Mouse (Mus musculus) liver, embryonic 11.5 days (tissue): ENCODE measurements around the gene Mtx1. TPM values are rescaled to one million over a fixed set of nuclear protein-coding genes. Genes with fewer than 3 reads are reported as not detected.
"Not testable (repeated sequence)": the region's sequence is repeated elsewhere in the genome, so short reads cannot be mapped to it uniquely, and the experiment has no call there.

Source experiments
- ATAC-seq: fragments of 200-750 bp; cut with Nextera tagmentation; replicated peaks from 2 replicates; pipeline ENCODE4 v1.8.0; 2017; ENCODE audit warnings: moderate number of reproducible peaks, mild to moderate bottlenecking, moderate TSS enrichment, moderate library complexity; ENCODE audit not compliant: low FRiP score
- DNase-seq: peaks from one replicate; pipeline ENCODE4 v3.0.0-alpha.2; 2017; ENCODE audit warnings: low spot score
- H3K27ac ChIP-seq: fragments of 300-500 bp; sonication (generic); 2 replicates; pipeline ENCODE4 v1.5.1; 2014; ENCODE audit warnings: mild to moderate bottlenecking, low read depth, low read length, control low read depth
- H3K27me3 ChIP-seq: fragments of 300-500 bp; sonication (generic); replicated peaks from 2 replicates; pipeline ENCODE4 v1.6.1; 2014; ENCODE audit warnings: low read length, mixed read lengths; ENCODE audit not compliant: control insufficient read depth, insufficient read depth
- H3K36me3 ChIP-seq: fragments of 300-500 bp; sonication (generic); 2 replicates; pipeline ENCODE4 v1.6.1; 2014; ENCODE audit warnings: mild to moderate bottlenecking, low read length, moderate library complexity, mixed read lengths; ENCODE audit not compliant: control insufficient read depth, insufficient read depth
- H3K4me1 ChIP-seq: fragments of 300-500 bp; sonication (generic); replicated peaks from 2 replicates; pipeline ENCODE4 v1.6.1; 2014; ENCODE audit warnings: low read length, mixed read lengths; ENCODE audit not compliant: control insufficient read depth, insufficient read depth
- H3K4me2 ChIP-seq: fragments of 300-500 bp; sonication (generic); 2 replicates; pipeline ENCODE4 v1.6.1; 2014; ENCODE audit warnings: mild to moderate bottlenecking, control low read depth, moderate library complexity
- H3K4me3 ChIP-seq: fragments of 300-500 bp; sonication (generic); 2 replicates; pipeline ENCODE4 v1.5.1; 2014; ENCODE audit warnings: low read depth, low read length, control low read depth
- H3K9ac ChIP-seq: fragments of 300-500 bp; sonication (generic); 2 replicates; pipeline ENCODE4 v1.6.1; 2014; ENCODE audit warnings: low read depth, low read length, control low read depth
- H3K9me3 ChIP-seq: fragments of 300-500 bp; sonication (generic); 2 replicates; pipeline ENCODE4 v1.6.1; 2016; ENCODE audit warnings: low read length, inconsistent platforms, mixed read lengths; ENCODE audit not compliant: control insufficient read depth
- WGBS: fragments of 180-500 bp; shearing (Covaris S2); extraction: QIAGEN DNeasy Blood & Tissue Kit; methylation state at CpG from one replicate; pipeline ENCODE4 v1.1.7; 2014; 5-methylcytosine and 5-hydroxymethylcytosine counted together
- polyA plus RNA-seq: library from polyadenylated mRNA; unstranded; fragments of >200 nt; fragmentation: Nextera tagmentation; extraction: Ambion mirVana; gene quantifications from 2 replicates; pipeline ENCODE4 v1.2.1, GENCODE M21; 2014

Gene Mtx1
- polyA plus RNA-seq, 1 experiment from 2014 or later: 219 TPM

DNA sequence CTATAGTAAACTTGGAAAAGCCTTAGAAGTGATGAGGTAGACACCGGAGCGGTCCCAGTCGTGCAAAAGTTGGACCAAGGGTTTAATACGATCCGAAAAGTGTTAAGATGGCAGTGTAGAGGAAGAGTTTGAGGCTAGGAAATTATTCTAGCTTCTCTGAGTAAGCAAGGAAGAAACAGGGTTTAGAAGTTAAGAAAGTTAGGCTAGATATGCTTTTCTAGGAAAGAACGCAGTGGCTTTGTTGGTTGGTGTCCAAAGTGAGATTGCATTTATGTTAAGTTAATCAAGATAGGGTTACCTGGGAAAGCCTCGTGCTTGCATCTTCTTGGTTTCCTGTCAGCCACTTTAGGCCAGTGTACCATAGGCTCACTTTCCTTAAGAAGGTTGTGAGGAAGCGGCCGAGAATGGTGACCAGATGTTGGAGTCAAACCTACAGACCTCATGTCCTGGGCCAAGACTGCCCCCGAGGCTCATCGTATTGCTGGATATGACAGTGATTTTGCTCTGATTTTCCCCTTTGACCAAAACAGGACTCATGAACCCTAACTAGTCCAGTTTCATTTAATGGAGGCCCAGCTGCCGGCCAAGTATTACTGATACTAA lies 61.5 kb downstream of the Mtx1 start:
- Histone ChIP-seq H3K4me1 (peaks cover 16% of the 10 kb centered on the region), H3K4me3 (peak overlapping the region; percentile 90), H3K4me2 (peak overlapping the region; percentile 82), H3K9ac (peak overlapping the region; percentile 93), H3K36me3 (peaks cover 30% of the 10 kb centered on the region), H3K27me3 (no peaks in the 10 kb centered on the region), H3K27ac (peak overlapping the region; percentile 95), H3K9me3 (no peaks in the 10 kb centered on the region)
- DNase-seq: no peak
- 0 out of 2 replicates have a peak, but pooled peaks have one; percentile 3 for ATAC-seq
- 19% methylated on average over 12 of the region's 12 CpGs for WGBS

DNA sequence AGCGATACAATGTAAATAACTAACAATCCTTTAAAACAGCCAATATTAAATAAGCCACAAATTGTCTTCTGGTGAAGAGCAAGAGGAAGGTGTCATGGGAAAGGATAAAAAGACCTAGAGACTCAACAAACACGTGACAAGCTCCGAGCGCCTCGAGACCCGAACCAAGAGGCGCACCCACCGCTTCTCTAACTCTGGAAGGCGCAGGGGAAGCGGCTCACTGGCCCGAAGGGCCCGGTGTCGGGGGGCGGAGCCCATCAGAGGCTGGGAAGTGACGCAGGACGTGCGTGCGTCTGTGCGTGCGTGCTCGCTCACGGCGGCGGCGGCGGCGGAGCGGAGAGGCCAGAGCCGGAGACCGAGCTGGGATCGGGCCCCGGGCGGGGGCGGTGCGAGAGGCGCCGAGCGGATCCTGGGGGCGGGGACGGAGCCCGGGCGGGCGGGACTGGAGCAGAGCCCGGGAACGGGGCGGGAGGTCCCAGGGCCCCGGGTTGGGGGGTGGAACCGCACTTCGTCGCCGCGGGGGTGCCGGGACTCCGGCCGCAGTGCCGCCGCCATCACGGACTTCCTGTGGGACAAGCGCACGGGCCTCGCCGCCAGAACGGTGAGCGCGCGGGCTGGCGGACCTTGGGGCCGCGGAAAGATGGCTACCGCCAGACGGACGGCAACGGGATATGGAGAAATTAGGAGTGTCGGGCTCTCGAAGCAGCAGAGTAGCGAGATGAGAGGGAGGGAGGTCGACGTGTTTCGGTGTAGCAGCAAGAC lies 62.2 kb downstream of the Mtx1 start, which contains the start of gene Clk2:
Gene Clk2, plus strand, starts transcription at position 290 of the 762 bp plus-strand sequence.
- H3K36me3 ChIP-seq: peaks cover 23% of the 10 kb centered on the region
- ATAC-seq (peak; percentile 97), DNase-seq (peak; percentile 97)
- under 1% methylated on average over 78 of the region's 79 CpGs for WGBS
- H3K27ac ChIP-seq: peak within 1 kb of the TSS; percentile 95
- H3K4me1 ChIP-seq: peaks cover 19% of the 10 kb centered on the region
- H3K4me3 ChIP-seq: peak within 1 kb of the TSS; percentile 90
- peak within 1 kb of the TSS; percentile 82 for H3K4me2 ChIP-seq
- no peaks in the 10 kb centered on the region for H3K27me3 ChIP-seq
- no peaks in the 10 kb centered on the region for H3K9me3 ChIP-seq
- peak within 1 kb of the TSS; percentile 93 for H3K9ac ChIP-seq

GRCm38 (mm10) chr3:89163643-89164245 lies 63.1 kb downstream of the Mtx1 start:
- peak overlapping the region; percentile 95; the same call in 1 of the 2 replicates for H3K27ac ChIP-seq
- peak overlapping the region; percentile 82 for H3K4me2 ChIP-seq
- DNase-seq: no peak
- no peak for ATAC-seq
- peaks cover 14% of the 10 kb centered on the region for H3K36me3 ChIP-seq
- H3K9ac ChIP-seq: peak overlapping the region; percentile 93
- peak overlapping the region; percentile 90 for H3K4me3 ChIP-seq
- H3K4me1 ChIP-seq: peaks cover 27% of the 10 kb centered on the region
- 66% methylated on average over 5 of the region's 5 CpGs for WGBS
- H3K27me3 ChIP-seq: peaks cover 4% of the 10 kb centered on the region; the same call in 1 of the 2 replicates
- H3K9me3 ChIP-seq: no peaks in the 10 kb centered on the region

GRCm38 (mm10) chr3:89163123-89163522 lies 63.8 kb downstream of the Mtx1 start:
- 80% methylated on average over 1 of the region's 1 CpGs for WGBS
- DNase-seq (no peak), ATAC-seq (no peak)
- H3K27ac ChIP-seq: no peak overlapping the region
- H3K4me2 ChIP-seq: no peak overlapping the region
- peaks cover 9% of the 10 kb centered on the region for H3K36me3 ChIP-seq
- no peak overlapping the region for H3K9ac ChIP-seq
- H3K27me3 ChIP-seq: peaks cover 6% of the 10 kb centered on the region; the same call in 1 of the 2 replicates
- peaks cover 27% of the 10 kb centered on the region for H3K4me1 ChIP-seq
- H3K9me3 ChIP-seq: no peaks in the 10 kb centered on the region
- no peak overlapping the region for H3K4me3 ChIP-seq

DNA sequence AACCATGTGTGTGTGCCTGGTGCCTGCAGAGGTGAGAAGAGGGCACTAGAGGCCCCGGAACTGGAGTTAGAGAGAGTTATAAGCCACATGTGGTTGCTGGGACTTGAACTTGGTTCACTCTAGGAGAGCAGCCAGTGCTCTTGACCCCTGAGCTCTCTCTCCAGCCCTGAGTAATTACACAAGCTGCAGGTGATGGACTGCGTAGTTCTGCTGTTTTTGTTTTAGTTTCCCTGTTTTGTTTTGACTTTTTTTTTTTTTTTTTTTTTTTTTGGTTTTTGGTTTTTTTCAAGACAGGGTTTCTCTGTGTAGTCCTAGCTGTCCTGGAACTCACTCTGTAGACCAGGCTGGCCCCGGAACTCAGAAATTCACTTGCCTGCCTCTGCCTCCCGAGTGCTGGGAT lies 65.1 kb downstream of the Mtx1 start:
- Histone ChIP-seq H3K4me1 (peaks cover 27% of the 10 kb centered on the region), H3K9me3 (no peaks in the 10 kb centered on the region), H3K27ac (no peak overlapping the region), H3K27me3 (peaks cover 6% of the 10 kb centered on the region; the same call in 1 of the 2 replicates), H3K4me3 (no peak overlapping the region), H3K36me3 (0 out of 2 replicates have a peak, but pooled peaks cover 1% of the 10 kb centered on the region), H3K9ac (no peak overlapping the region), H3K4me2 (no peak overlapping the region)
- ATAC-seq (no peak), DNase-seq (no peak)
- 75% methylated on average over 4 of the region's 4 CpGs for WGBS

DNA sequence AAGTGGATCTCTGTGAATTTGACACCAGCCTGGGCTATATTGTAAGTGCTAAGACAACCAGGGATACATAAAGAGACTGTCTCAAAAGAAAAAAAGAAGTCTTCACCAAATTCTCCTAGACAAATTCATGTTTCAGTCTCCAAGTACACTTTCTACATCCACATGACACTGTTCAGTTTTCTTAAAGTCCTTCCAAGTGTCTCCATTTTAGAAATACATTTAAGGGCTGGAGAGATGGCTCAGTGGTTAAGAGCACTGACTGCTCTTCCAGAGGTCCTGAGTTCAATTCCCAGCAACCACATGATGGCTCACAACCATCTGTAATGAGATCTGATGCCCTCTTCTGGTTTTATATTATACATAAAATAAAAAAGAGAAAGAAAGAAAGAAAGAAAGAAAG lies 65.7 kb downstream of the Mtx1 start:
- DNase-seq, H3K9ac ChIP-seq, H3K4me3 ChIP-seq, ATAC-seq, H3K4me2 ChIP-seq, H3K36me3 ChIP-seq, H3K27ac ChIP-seq, H3K9me3 ChIP-seq, H3K27me3 ChIP-seq: not testable (repeated sequence)
- H3K4me1 ChIP-seq: peaks cover 24% of the 10 kb centered on the region

DNA sequence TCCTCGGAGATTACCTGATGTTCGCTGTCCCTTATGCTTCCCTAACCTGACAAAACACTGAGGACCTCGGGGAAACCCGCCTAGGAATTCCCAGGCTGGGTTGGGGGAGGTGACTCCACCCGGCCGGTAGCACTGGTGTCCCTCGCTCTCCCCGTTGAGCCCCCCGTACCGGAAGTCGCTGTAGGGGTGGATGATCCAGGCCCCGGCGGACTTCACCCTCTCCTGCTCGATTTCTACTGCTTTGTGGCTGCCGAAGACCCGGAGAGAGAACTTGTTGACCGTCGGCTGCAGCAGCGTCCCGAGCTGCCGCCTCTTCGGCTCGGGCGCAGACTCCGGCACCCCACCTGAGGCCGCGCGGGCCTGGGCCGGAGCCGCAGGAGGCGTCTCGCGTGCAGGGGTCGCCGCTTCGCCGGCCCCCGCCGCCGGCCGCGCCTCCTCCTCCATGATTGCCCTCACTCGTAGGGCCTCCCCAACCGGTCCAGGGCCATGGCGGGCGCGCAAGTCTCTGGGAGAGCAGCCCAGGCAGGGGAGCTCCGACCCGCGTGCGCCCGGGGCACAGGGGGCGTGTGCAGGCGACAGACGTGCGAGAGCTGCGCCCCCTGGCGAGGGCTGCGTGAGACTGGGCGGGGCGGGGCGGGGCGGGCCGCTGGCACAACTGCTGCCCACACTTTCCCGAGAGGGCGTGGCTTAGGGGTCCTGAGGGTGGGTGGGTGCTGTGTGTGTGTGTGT lies 67.1 kb downstream of the Mtx1 start, which contains the start of gene Hcn3:
Gene Hcn3, minus strand, starts transcription at position 581 of the 729 bp plus-strand sequence.
- Histone ChIP-seq H3K4me1 (peaks cover 16% of the 10 kb centered on the region), H3K27ac (no peak within 1 kb of the TSS), H3K36me3 (no peaks in the 10 kb centered on the region), H3K27me3 (peaks cover 6% of the 10 kb centered on the region; the same call in 1 of the 2 replicates), H3K9ac (peak within 1 kb of the TSS; percentile 56), H3K9me3 (no peaks in the 10 kb centered on the region), H3K4me2 (peak within 1 kb of the TSS; percentile 100), H3K4me3 (peak within 1 kb of the TSS; percentile 71)
- DNase-seq: peak; percentile 73
- under 1% methylated on average over 58 of the region's 66 CpGs for WGBS
- ATAC-seq: peak; percentile 69

GRCm38 (mm10) chr3:89159211-89159610 lies 67.7 kb downstream of the Mtx1 start:
- Histone ChIP-seq H3K4me1 (peaks cover 16% of the 10 kb centered on the region), H3K4me3 (peak overlapping the region; percentile 71), H3K9me3 (no peaks in the 10 kb centered on the region), H3K27me3 (peaks cover 6% of the 10 kb centered on the region; the same call in 1 of the 2 replicates), H3K4me2 (peak overlapping the region; percentile 100), H3K27ac (no peak overlapping the region), H3K9ac (no peak overlapping the region), H3K36me3 (no peaks in the 10 kb centered on the region)
- WGBS: 1% methylated on average over 13 of the region's 13 CpGs
- no peak for ATAC-seq
- DNase-seq: peak; percentile 83
